Mouse (Mus musculus) olfactory bulb, adult 2 months (tissue): ENCODE measurements at regions not wholly inside any gene's neighbourhood (a gene's known extent, or its start where the extent isn't known, plus 50 kb on each side); places are given as distances from the start of the nearest gene placed in this dataset.

Experiments
- CTCF ChIP-seq: fragments of 200-500 bp; IDR thresholded peaks from 2 replicates; pipeline ENCODE4 v1.5.1; 2012; ENCODE audit warnings: low read depth, mild to moderate bottlenecking, low read length, moderate library complexity; ENCODE audit not compliant: insufficient read depth
- POLR2A ChIP-seq: fragments of 200-500 bp; IDR thresholded peaks from 2 replicates; pipeline ENCODE4 v1.6.1; 2012; ENCODE audit warnings: mild to moderate bottlenecking, low read depth, low read length, moderate library complexity; ENCODE audit not compliant: insufficient read depth

GRCm38 (mm10) chr16:92961361-92961760, 135.4 kb upstream of the Runx1 start:
- TF ChIP-seq CTCF (no peak), POLR2A (no peak)
